Mouse (Mus musculus) megakaryocyte-erythroid progenitor cell, adult 5-6 weeks (primary cell): ENCODE measurements around the gene Gm8369. TPM values are rescaled to one million over a fixed set of nuclear protein-coding genes. Genes with fewer than 3 reads are reported as not detected.
"Not testable (repeated sequence)": the region's sequence is repeated elsewhere in the genome, so short reads cannot be mapped to it uniquely, and the experiment has no call there.

ENCODE experiments used
- ATAC-seq: replicated peaks from 2 replicates; pipeline ENCODE4 v1.8.0; 2016; ENCODE audit warnings: mild to moderate bottlenecking, inconsistent platforms; ENCODE audit not compliant: severe bottlenecking, poor library complexity, low FRiP score, low TSS enrichment
- total RNA-seq, 2 experiments: library from RNA; stranded (forward) in 1 of 2; stranded (reverse) in 1 of 2; fragments of 200-1000, 215-1000 nt in 1 of 2; fragments of >200 nt in 1 of 2; fragmentation: Nextera tagmentation in 1 of 2; gene quantifications; 2 replicates each; pipeline ENCODE4 v1.2.3; 2014 to 2017

Gene Gm8369
- total RNA-seq, 2 experiments from 2014 or later = 1.0 TPM; not detected in 1

- no peak for ATAC-seq
Observed at GRCm38 (mm10) chr19:11501326-11501725, 15.6 kb downstream of the Gm8369 start.

- ATAC-seq = no peak
Observed at GRCm38 (mm10) chr19:11504857-11505256, 19.1 kb downstream of the Gm8369 start.

DNA sequence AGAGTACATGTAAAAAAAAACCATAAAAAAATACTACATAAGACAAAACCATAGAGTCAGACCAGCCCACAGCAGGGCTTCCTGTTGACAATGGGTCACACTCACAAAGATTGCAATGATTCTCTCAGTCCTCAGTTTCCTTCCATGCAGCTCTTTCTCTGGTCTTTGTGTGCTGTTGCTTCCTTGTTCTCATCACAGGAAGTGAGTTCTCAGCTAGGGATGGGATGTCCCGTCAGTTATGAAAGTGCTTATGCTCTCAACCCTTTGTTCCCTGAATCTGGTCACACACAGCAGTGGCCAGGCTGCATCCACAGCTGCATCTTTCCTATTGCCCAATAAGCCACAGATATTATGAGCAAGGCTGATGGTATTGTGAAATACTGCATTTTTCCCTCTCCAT, 27.7 kb downstream of the Gm8369 start:
- no peak for ATAC-seq

- ATAC-seq = no peak
Observed at GRCm38 (mm10) chr19:11516246-11516645, 30.5 kb downstream of the Gm8369 start, which contains the start of gene Ms4a6b. TSS of gene Ms4a6b (plus strand) at chr19:11516512.

DNA sequence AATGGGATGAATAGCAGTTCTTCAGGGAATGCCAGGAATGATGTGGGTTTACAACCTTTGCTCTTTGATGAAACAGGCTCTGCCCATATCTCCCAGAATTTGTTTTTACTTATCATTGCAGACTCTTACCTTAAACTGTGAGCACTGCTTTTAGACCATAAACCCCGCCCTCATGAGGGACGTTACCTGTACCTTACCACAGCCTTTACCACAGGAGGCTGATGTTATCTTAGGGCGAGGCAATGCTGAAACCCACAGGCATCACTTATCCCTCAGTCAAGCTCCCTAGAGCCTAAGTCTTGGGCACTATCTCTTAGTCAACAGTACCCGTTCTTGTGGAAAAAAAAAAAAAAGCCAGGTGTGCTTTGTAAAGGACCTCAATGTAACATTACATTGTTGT, 31.1 kb downstream of the Gm8369 start:
- ATAC-seq = no peak

DNA sequence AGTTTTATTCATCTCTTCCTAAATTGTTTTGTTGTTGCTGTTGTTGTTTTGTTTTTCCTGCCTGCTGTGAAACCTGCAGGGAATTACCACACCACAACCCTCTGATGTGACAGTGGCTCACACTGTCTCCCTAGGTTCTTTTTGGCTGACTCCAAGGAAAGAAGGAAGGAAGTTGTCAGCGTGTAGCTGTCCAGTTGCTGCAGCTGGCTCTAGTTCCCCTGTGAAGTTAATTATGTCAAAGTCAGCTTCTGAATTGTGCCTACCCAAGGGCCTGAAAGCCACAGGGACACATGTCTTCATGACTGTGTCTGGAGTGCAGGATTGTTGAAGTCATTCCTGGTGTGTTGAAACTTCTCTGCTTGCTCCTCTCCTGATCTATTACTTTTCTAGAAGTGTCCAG, 31.6 kb downstream of the Gm8369 start:
- not testable (repeated sequence) for ATAC-seq

DNA sequence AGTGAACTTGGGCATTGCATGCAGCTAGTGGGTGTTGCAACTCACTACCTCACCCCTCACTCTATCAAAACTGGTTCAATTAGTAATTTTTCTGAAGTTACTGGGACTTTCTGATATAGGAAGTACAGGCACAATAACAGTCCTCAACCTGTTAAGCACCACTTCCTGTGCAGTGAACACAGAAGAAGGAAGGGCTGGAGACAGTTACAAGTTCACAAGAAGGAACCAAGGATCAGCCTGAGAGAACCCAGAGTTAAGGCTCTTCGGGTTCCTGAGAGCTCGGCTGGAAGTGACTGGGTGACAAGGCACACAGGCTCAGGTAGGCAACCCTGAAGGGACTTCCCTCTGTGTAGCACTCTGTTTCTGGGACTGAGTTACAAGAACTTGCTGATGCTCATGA, 32.6 kb downstream of the Gm8369 start:
- not testable (repeated sequence) for ATAC-seq

DNA sequence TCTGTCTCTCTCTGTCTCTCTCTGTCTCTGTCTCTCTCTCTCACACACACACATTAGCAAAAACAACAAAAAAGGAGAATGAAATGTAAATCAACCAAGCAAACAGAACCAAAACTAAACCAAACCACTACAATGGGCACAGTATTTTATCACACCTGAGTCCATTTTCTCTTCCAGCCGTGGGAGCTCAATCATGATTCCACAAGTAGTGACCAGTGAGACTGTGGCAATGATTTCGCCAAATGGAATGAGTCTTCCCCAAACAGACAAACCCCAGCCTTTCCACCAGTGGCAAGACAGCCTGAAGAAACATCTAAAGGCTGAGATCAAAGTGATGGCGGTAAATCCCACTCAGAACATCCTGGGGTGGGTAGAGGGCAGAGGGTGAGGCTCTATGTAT, 34.4 kb downstream of the Gm8369 start:
- no peak for ATAC-seq

DNA sequence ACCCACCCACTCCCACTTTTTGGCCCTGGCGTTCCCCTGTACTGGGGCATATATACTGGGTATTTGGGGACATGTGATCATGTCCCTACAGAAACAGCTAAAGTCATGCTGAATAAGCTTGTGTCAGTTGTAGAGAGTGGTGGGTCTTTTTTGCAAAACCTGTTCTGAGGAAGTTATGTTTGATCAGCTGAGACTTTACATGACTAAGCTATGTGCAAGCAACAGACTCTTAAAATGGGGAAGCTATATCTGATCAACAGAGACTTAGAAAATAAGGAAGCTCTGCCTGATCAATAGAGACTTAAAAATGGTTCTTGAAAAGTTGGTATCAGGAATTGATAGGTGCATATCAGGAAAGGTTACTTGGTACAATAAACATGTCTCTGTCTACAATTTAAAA, 47.7 kb downstream of the Gm8369 start:
- no peak for ATAC-seq

DNA sequence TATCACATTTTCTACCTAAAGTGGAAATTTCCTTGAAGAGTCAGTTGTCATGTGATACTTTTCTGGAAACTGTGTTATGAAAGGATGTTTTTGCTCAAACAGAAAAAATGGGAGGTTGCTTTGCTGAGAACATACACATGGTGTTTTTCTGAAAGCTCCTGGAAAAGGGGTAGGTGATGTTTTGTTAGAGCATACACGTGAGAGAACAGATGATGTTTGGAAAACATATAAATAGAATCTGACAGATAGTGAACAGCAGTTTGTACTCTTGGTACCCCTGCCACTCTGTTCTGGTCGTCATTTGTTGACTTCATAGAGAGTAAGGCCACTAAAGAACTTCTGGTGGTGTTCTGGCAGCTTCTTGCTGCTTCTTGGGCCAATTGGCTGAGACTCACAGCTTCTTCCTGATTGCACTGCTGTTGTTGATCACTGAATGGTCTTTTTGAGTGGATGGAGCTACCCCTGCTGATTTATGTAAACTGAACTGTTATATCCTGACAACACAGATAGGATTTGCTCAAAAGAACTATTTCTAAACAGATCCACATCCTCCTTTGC, 48.2 kb downstream of the Gm8369 start:
- ATAC-seq = no peak

DNA sequence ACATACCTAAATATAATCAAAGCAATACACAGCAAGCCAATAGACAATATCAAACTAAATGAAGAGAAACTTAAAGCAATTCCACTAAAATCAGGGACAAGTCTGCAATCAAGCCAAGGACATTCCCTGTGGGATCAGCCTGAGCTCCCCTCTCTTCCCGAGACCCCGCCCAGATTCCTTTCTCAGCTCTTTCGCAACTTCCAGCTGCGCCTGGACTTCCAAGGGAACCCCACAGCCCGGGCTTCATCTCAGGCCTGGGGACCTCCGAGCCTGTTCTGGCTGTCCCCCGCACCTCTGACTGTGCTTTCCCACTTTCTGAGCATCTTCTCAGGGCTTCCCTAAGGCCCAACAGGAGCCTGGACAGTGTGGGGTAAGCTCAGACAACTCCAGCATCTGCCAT, 50.9 kb downstream of the Gm8369 start, which contains the start of gene Ms4a4d:
TSS of gene Ms4a4d (plus strand) at position 209 of the 400 bp plus-strand sequence.
- no peak for ATAC-seq

- no peak for ATAC-seq
Observed at GRCm38 (mm10) chr19:11537336-11537735, 51.6 kb downstream of the Gm8369 start.

GRCm38 (mm10) chr19:11540166-11540821, 54.6 kb downstream of the Gm8369 start:
- not testable (repeated sequence) for ATAC-seq

DNA sequence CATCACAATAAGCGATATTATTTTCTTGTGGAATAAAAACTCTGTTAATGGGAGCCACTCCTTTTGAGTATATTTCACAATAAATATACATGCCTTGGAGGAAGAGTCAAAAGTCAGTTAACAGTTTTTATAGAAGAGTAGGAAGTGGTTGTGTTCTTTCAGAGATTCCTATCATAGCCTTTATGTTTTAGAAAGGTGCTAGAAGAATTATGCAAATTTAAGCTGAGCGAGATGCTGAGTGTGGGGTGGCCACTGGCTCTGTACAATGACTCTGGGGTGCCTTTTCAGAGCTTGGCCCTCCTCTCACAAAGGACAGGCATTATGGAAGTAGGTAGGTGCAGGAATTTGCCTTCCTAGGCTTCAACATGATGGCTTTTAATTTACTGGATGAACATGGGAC, 58.6 kb downstream of the Gm8369 start:
- not testable (repeated sequence) for ATAC-seq

GRCm38 (mm10) chr19:11547911-11548310, 62.2 kb downstream of the Gm8369 start:
- ATAC-seq = no peak

GRCm38 (mm10) chr19:11554726-11555125, 69.0 kb downstream of the Gm8369 start:
- ATAC-seq = no peak

DNA sequence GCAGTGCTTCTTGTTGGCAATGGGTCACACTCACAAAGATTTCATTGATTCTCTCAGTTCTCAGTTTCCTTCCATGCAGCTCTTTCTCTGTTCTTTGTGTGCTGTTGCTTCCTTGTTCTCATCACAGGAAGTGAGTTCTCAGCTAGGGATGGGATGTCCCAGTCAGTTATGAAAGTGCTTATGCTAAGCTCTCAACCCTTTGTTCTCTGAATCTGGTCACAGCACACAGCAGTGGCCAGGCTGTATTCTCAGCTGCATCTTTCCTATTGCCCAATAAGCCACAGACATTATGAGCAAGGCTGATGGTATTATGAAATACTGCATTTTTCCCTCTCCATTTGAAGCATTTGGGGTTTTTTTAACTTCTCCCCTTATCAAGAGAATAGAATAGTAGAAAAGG, 73.8 kb downstream of the Gm8369 start:
- ATAC-seq = not testable (repeated sequence)
